Mouse (Mus musculus): ENCODE results near the gene U2af1l4. TPM values are rescaled to one million over a fixed set of nuclear protein-coding genes. Genes with fewer than 3 reads are reported as not detected.

The U2af1l4 gene
- polyA plus RNA-seq, 1 experiment from 2014 or later: 88.4 TPM

DNA sequence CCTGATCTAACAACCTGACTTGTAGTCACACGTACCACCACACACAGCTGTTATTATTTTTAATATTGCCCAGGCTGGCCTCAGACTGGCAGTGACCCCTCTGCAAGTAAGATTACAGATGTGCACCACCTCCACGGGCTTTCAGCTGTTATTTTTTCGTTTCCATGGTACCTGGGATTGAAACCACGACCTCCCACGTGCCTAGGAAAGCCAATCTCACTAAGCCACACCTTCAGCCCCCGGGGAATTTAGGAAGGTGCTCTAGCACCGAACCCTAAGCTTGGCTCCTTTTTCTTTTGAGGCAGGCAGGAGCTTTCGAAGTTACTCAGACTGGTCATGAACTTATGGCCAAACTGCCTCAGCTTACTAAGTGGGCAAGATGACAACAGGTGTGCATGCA lies 41.3 kb downstream of the U2af1l4 start:
- H3K36me3 ChIP-seq: no peaks in the 10 kb centered on the region
- H3K9me3 ChIP-seq: no peaks in the 10 kb centered on the region
- no peaks in the 10 kb centered on the region for H3K27me3 ChIP-seq
- no peak overlapping the region for H3K27ac ChIP-seq (replicated peaks)
- H3K4me2 ChIP-seq (replicated peaks): no peak overlapping the region
- no peak overlapping the region for H3K4me3 ChIP-seq
- 69% methylated on average over 8 of the region's 8 CpGs for WGBS
- no peak overlapping the region for H3K9ac ChIP-seq (replicated peaks)
- no peak for ATAC-seq (ENCODE audit: low FRiP score, low read depth)
- H3K4me1 ChIP-seq: peaks cover 10% of the 10 kb centered on the region

DNA sequence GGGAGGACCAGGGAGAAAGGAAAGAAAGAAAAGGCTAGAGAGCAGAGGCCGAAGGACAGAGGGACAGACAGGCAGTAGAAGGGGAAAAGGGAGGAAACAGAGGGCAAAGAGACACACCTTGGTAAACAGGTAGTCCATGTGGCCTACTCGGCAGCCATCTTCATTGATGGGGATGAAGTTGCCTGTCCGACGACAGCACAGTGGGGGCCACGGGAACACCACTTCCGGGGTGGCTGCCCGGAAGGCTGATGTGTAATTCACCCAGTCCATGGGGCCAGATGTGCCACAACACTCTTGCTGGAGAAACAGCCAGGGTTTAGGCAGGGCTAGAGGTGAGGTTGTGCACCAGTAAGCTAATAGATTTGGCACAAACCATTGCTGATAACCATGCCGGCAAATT lies 41.8 kb downstream of the U2af1l4 start:
- ATAC-seq (ENCODE audit: low FRiP score, low read depth): no peak
- H3K27ac ChIP-seq (replicated peaks): no peak overlapping the region
- no peaks in the 10 kb centered on the region for H3K36me3 ChIP-seq
- peaks cover 6% of the 10 kb centered on the region; the same call in 1 of the 2 replicates for H3K4me1 ChIP-seq
- 88% methylated on average over 8 of the region's 8 CpGs for WGBS
- no peaks in the 10 kb centered on the region for H3K27me3 ChIP-seq
- no peak overlapping the region for H3K4me3 ChIP-seq
- H3K9me3 ChIP-seq: no peaks in the 10 kb centered on the region
- H3K4me2 ChIP-seq (replicated peaks): no peak overlapping the region
- no peak overlapping the region for H3K9ac ChIP-seq (replicated peaks)

DNA sequence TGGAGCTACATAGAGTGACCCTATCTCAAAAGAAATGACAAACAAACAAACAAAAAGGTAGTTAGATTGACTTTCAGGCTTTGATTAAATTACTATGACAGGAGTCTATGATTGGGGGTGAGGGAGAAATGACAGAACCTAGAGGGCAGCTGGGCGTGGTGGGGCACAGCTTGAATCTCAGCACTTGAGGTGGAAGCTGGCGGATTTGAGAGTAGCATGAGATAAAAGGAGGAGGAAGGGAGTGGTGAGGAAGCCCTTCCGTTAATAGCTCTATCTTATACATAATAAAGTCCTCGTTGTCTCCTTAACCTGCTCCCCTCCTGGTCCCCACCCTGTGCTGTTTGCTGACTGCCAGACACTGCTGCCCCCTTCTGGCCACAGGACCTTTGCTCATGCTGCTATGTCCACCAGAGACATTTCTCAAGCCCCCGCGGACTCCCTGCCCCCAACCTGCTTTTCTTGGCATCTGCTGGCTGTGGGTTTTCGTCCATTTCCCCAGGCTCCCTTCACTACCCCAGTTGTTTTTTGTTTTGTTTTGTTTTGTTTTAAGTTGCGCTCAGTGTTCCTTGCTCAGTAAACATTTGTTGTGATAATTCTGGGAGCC lies 44.7 kb downstream of the U2af1l4 start:
- H3K9me3 ChIP-seq: no peaks in the 10 kb centered on the region
- no peak overlapping the region for H3K27ac ChIP-seq (replicated peaks)
- H3K4me2 ChIP-seq (replicated peaks): no peak overlapping the region
- WGBS: 38% methylated on average over 8 of the region's 8 CpGs
- H3K4me3 ChIP-seq: no peak overlapping the region
- ATAC-seq (ENCODE audit: low FRiP score, low read depth): no peak
- H3K27me3 ChIP-seq: no peaks in the 10 kb centered on the region
- H3K36me3 ChIP-seq: no peaks in the 10 kb centered on the region
- no peak overlapping the region for H3K9ac ChIP-seq (replicated peaks)
- no peaks in the 10 kb centered on the region for H3K4me1 ChIP-seq

DNA sequence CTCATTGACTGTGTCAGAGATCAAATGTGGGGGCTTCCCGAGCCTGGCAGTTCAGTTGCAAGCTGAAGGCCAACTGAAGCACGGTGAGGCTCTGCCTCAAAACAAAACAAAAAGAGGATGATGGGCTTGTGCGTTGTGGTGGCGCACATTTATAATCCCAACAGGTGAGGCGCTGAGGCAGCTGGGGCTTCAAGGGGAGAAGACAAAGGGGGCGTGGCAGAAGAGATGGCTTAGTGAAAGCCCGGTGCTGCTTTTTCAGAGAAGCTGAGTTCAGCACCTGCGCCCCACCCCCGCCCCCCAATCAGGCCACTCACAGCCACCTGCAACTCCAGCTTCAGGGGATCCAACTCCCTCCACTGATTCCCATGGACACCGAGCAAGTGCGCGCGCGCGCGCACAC lies 45.4 kb downstream of the U2af1l4 start:
- Histone ChIP-seq H3K27ac (replicated peaks) (no peak overlapping the region), H3K27me3 (no peaks in the 10 kb centered on the region; the same call in 1 of the 2 replicates), H3K9me3 (no peaks in the 10 kb centered on the region), H3K4me1 (no peaks in the 10 kb centered on the region), H3K4me2 (replicated peaks) (no peak overlapping the region), H3K4me3 (no peak overlapping the region), H3K36me3 (no peaks in the 10 kb centered on the region), H3K9ac (replicated peaks) (no peak overlapping the region)
- WGBS: 54% methylated on average over 16 of the region's 16 CpGs
- ATAC-seq (ENCODE audit: low FRiP score, low read depth): no peak

DNA sequence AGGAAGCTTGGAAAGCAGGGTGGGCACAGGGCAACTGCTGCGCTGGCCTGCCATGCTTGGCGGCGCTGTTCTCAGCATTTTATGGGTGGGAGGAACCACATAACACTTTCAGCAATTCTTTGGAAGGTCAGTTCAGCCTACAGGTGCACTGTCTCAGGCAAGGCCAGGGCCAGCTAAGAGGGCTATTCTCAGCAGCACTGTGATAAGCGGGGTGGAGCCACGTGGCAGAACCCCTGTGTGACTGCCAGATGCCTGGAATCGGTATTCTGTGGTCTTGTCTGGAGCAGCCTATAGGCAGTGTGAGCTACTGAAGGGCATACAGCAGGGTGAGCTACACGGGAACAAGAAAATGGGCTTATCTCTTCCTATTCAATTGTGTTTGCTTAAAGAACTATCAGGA lies 46.9 kb downstream of the U2af1l4 start:
- H3K9ac ChIP-seq (replicated peaks): no peak overlapping the region
- no peak overlapping the region for H3K27ac ChIP-seq (replicated peaks)
- H3K36me3 ChIP-seq: no peaks in the 10 kb centered on the region
- no peak overlapping the region for H3K4me3 ChIP-seq
- no peaks in the 10 kb centered on the region for H3K9me3 ChIP-seq
- H3K27me3 ChIP-seq: no peaks in the 10 kb centered on the region; the same call in 1 of the 2 replicates
- no peak overlapping the region for H3K4me2 ChIP-seq (replicated peaks)
- WGBS: 62% methylated on average over 7 of the region's 7 CpGs
- no peak for ATAC-seq (ENCODE audit: low FRiP score, low read depth)
- H3K4me1 ChIP-seq: no peaks in the 10 kb centered on the region

DNA sequence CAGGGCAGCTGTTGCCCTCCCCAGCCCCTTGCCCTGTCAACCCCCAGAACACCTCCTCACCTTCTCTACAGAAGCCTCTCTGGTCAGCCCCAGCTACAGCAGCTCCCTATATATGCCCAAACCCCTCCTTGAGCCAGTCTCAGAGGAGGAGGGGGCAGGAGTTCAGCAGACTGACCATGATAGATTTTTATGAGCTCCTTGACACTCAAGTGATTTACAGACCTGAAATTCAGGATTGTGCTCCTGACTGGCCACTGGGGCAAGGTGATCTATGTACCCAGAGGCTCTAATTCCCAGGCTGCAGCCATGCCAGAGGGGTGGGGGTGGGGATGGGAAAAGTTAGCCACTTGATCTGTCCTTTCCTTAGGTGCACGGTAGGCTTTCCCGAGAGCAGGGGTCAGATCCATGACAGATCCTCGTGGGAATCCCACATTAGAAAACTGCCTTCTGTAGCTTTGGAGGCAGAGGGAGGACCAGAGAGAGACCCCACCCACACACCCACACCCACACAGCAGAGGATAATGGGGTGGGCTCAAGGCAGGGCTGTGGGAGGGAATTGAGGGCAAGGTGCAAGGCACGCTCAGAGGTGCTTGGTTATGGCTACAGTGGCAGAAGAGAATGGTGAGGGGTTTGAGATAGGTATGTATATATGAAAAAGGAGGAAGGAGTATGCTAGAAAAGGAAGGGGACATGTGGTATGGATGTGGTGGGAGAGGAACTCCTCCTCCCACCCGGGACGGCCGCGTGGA lies 49.7 kb downstream of the U2af1l4 start, which contains the start of gene Upk1a:
Gene Upk1a (minus strand): TSS at position 194 of the 749 bp plus-strand sequence.
- ATAC-seq (ENCODE audit: low FRiP score, low read depth): no peak

DNA sequence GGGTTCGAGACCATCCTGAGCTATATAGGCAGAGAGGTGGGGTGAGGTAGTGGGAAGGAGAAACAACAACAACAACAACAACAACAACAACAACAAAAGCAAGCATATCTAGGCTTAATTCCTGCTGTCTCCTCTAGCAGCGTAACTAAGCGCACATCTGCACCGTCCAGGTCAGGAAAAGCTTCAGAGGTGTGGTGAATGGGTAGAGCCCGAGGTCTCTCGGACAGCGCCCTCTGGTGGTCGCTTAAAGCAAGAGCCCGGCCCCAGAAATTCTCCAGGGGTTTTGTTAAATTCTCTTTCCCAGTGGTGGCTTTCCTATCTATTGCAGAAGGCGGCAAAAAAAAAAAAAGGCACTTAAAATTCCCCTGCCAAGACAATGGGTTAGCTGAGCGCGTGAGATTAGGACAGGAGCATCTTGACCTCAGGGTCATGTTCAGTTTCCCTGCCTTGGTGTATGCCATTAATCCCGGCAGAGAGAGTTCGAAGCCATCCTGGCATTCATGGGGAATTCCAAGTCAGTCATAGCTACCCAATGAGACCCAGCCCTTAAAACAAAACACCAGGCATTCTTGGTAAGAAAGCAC lies 50.5 kb downstream of the U2af1l4 start:
- Histone ChIP-seq H3K27me3 (no peaks in the 10 kb centered on the region; the same call in 1 of the 2 replicates), H3K27ac (replicated peaks) (no peak overlapping the region), H3K9me3 (no peaks in the 10 kb centered on the region), H3K36me3 (peaks cover 34% of the 10 kb centered on the region), H3K4me3 (no peak overlapping the region), H3K4me2 (replicated peaks) (no peak overlapping the region), H3K4me1 (no peaks in the 10 kb centered on the region), H3K9ac (replicated peaks) (no peak overlapping the region)
- ATAC-seq (ENCODE audit: low FRiP score, low read depth): no peak
- 20% methylated on average over 14 of the region's 14 CpGs for WGBS

More for the DNA sequence above, 49.7 kb downstream of the U2af1l4 start, which contains the start of gene Upk1a:
- Histone ChIP-seq H3K27me3 (no peaks in the 10 kb centered on the region; the same call in 1 of the 2 replicates), H3K9ac (replicated peaks) (no peak within 1 kb of the TSS), H3K4me2 (replicated peaks) (no peak within 1 kb of the TSS), H3K36me3 (peaks cover 26% of the 10 kb centered on the region), H3K4me3 (no peak within 1 kb of the TSS), H3K4me1 (no peaks in the 10 kb centered on the region), H3K9me3 (no peaks in the 10 kb centered on the region), H3K27ac (replicated peaks) (no peak within 1 kb of the TSS)
- WGBS: 78% methylated on average over 8 of the region's 8 CpGs

DNA sequence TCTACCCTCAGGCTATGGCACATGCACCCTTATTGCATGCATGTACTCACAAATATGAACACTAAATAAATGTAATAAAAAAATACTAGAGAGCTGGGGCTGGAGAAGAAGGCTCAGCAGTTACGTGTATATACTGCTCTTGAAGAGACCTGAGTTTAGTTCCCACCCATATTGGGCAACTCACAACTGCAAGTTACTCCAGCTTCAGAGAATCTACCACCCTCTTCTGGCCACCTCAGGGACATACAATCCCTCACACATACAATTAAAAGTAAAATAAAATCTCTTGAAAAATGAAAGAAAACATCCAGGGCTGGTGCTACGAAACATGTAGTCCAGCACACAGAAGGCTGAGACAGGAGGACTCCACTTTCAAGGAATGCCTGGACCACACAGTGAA lies 51.4 kb downstream of the U2af1l4 start:
- Histone ChIP-seq H3K4me3 (no peak overlapping the region), H3K36me3 (peaks cover 42% of the 10 kb centered on the region), H3K9me3 (no peaks in the 10 kb centered on the region), H3K4me1 (no peaks in the 10 kb centered on the region), H3K27me3 (no peaks in the 10 kb centered on the region; the same call in 1 of the 2 replicates), H3K27ac (replicated peaks) (no peak overlapping the region), H3K4me2 (replicated peaks) (no peak overlapping the region), H3K9ac (replicated peaks) (no peak overlapping the region)
- no peak for ATAC-seq (ENCODE audit: low FRiP score, low read depth)
- 85% methylated on average over 2 of the region's 2 CpGs for WGBS

Small RNAs within 50 kb of the gene (microRNA-seq; reads per million reads assigned to microRNA genes)
- gene Gm38670: 1.4 reads per million
- not detected for gene Mir3569

Other genes with a start within 250 kb of the U2af1l4 start
- 17.5 and 19.0 TPM in 2 replicates for gene Syne4, start 248.5 kb upstream of the U2af1l4 start, polyA plus RNA-seq (2016; fragmentation: Nextera tagmentation; extraction: Ambion mirVana)
- 0.63 TPM in 1 of 2 replicates, not detected in the other for gene E130208F15Rik, start 241.6 kb upstream of the U2af1l4 start, polyA plus RNA-seq (2016; fragmentation: Nextera tagmentation; extraction: Ambion mirVana)
- 22.2 and 27.4 TPM in 2 replicates for gene Sdhaf1, start 239.4 kb upstream of the U2af1l4 start, polyA plus RNA-seq (2016; fragmentation: Nextera tagmentation; extraction: Ambion mirVana)
- 9.1 and 9.5 TPM in 2 replicates for gene Lrfn3, start 200.5 kb upstream of the U2af1l4 start, polyA plus RNA-seq (2016; fragmentation: Nextera tagmentation; extraction: Ambion mirVana)
- 18.3 and 24.4 TPM in 2 replicates for gene Tyrobp, start 149.5 kb upstream of the U2af1l4 start, polyA plus RNA-seq (2016; fragmentation: Nextera tagmentation; extraction: Ambion mirVana)
- gene Hcst, start 143.4 kb upstream of the U2af1l4 start, polyA plus RNA-seq (2016; fragmentation: Nextera tagmentation; extraction: Ambion mirVana): not detected in 2 replicates
- 1.4 TPM in 2 replicates for gene Nfkbid, start 141.6 kb upstream of the U2af1l4 start, polyA plus RNA-seq (2016; fragmentation: Nextera tagmentation; extraction: Ambion mirVana)
- 301 and 324 TPM in 2 replicates for gene Aplp1, start 117.8 kb upstream of the U2af1l4 start, polyA plus RNA-seq (2016; fragmentation: Nextera tagmentation; extraction: Ambion mirVana)
- gene Kirrel2, start 105.6 kb upstream of the U2af1l4 start, polyA plus RNA-seq (2016; fragmentation: Nextera tagmentation; extraction: Ambion mirVana): 1.6 and 4.7 TPM in 2 replicates
- 0.58 and 1.1 TPM in 2 replicates for gene Nphs1, start 105.0 kb upstream of the U2af1l4 start, polyA plus RNA-seq (2016; fragmentation: Nextera tagmentation; extraction: Ambion mirVana)
- gene Prodh2, start 69.7 kb upstream of the U2af1l4 start, polyA plus RNA-seq (2016; fragmentation: Nextera tagmentation; extraction: Ambion mirVana): 0.39 TPM in 1 of 2 replicates, not detected in the other
- 96.3 and 99.5 TPM in 2 replicates for gene Arhgap33, start 28.2 kb upstream of the U2af1l4 start, polyA plus RNA-seq (2016; fragmentation: Nextera tagmentation; extraction: Ambion mirVana)
- gene Hspb6, start 11.1 kb upstream of the U2af1l4 start, polyA plus RNA-seq (2016; fragmentation: Nextera tagmentation; extraction: Ambion mirVana): 5.8 and 6.2 TPM in 2 replicates
- 15.1 TPM in 2 replicates for gene Proser3, start 11.0 kb upstream of the U2af1l4 start, polyA plus RNA-seq (2016; fragmentation: Nextera tagmentation; extraction: Ambion mirVana)
- 53.0 and 54.9 TPM in 2 replicates for gene Lin37, start 3.5 kb upstream of the U2af1l4 start, polyA plus RNA-seq (2016; fragmentation: Nextera tagmentation; extraction: Ambion mirVana)
- 21.8 and 23.5 TPM in 2 replicates for gene Gm49396, start within 50 bp of the U2af1l4 start, polyA plus RNA-seq (2016; fragmentation: Nextera tagmentation; extraction: Ambion mirVana)
- 130 and 144 TPM in 2 replicates for gene Psenen, start 326 bp downstream of the U2af1l4 start, polyA plus RNA-seq (2016; fragmentation: Nextera tagmentation; extraction: Ambion mirVana)
- 5.9 and 8.2 TPM in 2 replicates for gene Igflr1, start 2.1 kb downstream of the U2af1l4 start, polyA plus RNA-seq (2016; fragmentation: Nextera tagmentation; extraction: Ambion mirVana)
- gene Kmt2b, start 25.4 kb downstream of the U2af1l4 start, polyA plus RNA-seq (2016; fragmentation: Nextera tagmentation; extraction: Ambion mirVana): 11.4 and 13.6 TPM in 2 replicates
- gene Zbtb32, start 35.6 kb downstream of the U2af1l4 start, polyA plus RNA-seq (2016; fragmentation: Nextera tagmentation; extraction: Ambion mirVana): 0.34 and 0.47 TPM in 2 replicates
- gene Upk1a, start 49.5 kb downstream of the U2af1l4 start, polyA plus RNA-seq (2016; fragmentation: Nextera tagmentation; extraction: Ambion mirVana): 0.75 and 0.85 TPM in 2 replicates
- 801 and 832 TPM in 2 replicates for gene Cox6b1, start 62.9 kb downstream of the U2af1l4 start, polyA plus RNA-seq (2016; fragmentation: Nextera tagmentation; extraction: Ambion mirVana)
- gene Etv2, start 72.6 kb downstream of the U2af1l4 start, polyA plus RNA-seq (2016; fragmentation: Nextera tagmentation; extraction: Ambion mirVana): not detected in 2 replicates
- 153 and 154 TPM in 2 replicates for gene Rbm42, start 87.0 kb downstream of the U2af1l4 start, polyA plus RNA-seq (2016; fragmentation: Nextera tagmentation; extraction: Ambion mirVana)
- gene Haus5, start 101.7 kb downstream of the U2af1l4 start, polyA plus RNA-seq (2016; fragmentation: Nextera tagmentation; extraction: Ambion mirVana): 49.0 and 50.4 TPM in 2 replicates
- not detected in 2 replicates for gene Pmis2, start 108.3 kb downstream of the U2af1l4 start, polyA plus RNA-seq (2016; fragmentation: Nextera tagmentation; extraction: Ambion mirVana)
- gene 2200002J24Rik, start 135.6 kb downstream of the U2af1l4 start, polyA plus RNA-seq (2016; fragmentation: Nextera tagmentation; extraction: Ambion mirVana): not detected in 2 replicates
- 1.1 and 2.0 TPM in 2 replicates for gene Atp4a, start 148.9 kb downstream of the U2af1l4 start, polyA plus RNA-seq (2016; fragmentation: Nextera tagmentation; extraction: Ambion mirVana)
- gene Tmem147, start 166.2 kb downstream of the U2af1l4 start, polyA plus RNA-seq (2016; fragmentation: Nextera tagmentation; extraction: Ambion mirVana): 149 and 152 TPM in 2 replicates
- 0.65 and 1.6 TPM in 2 replicates for gene Gapdhs, start 180.4 kb downstream of the U2af1l4 start, polyA plus RNA-seq (2016; fragmentation: Nextera tagmentation; extraction: Ambion mirVana)
- 1.6 and 1.8 TPM in 2 replicates for gene Sbsn, start 188.2 kb downstream of the U2af1l4 start, polyA plus RNA-seq (2016; fragmentation: Nextera tagmentation; extraction: Ambion mirVana)
- 0.20 and 0.38 TPM in 2 replicates for gene Dmkn, start 200.5 kb downstream of the U2af1l4 start, polyA plus RNA-seq (2016; fragmentation: Nextera tagmentation; extraction: Ambion mirVana)
- not detected in 2 replicates for gene Krtdap, start 224.6 kb downstream of the U2af1l4 start, polyA plus RNA-seq (2016; fragmentation: Nextera tagmentation; extraction: Ambion mirVana)

All from midbrain, embryonic 12.5 days (tissue).